Mouse (Mus musculus): ENCODE results near the gene Nebl. TPM values are rescaled to one million over a fixed set of nuclear protein-coding genes. Genes with fewer than 3 reads are reported as not detected.

The Nebl gene
- polyA plus RNA-seq, 1 experiment from 2014 or later = 42.5 TPM

GRCm38 (mm10) chr2:17549895-17550558 is 181.2 kb downstream of the Nebl start:
- DNase-seq = no peak
- no peak for ATAC-seq (ENCODE audit: insufficient read depth)
- 37% methylated on average over 4 of the region's 4 CpGs for WGBS

DNA sequence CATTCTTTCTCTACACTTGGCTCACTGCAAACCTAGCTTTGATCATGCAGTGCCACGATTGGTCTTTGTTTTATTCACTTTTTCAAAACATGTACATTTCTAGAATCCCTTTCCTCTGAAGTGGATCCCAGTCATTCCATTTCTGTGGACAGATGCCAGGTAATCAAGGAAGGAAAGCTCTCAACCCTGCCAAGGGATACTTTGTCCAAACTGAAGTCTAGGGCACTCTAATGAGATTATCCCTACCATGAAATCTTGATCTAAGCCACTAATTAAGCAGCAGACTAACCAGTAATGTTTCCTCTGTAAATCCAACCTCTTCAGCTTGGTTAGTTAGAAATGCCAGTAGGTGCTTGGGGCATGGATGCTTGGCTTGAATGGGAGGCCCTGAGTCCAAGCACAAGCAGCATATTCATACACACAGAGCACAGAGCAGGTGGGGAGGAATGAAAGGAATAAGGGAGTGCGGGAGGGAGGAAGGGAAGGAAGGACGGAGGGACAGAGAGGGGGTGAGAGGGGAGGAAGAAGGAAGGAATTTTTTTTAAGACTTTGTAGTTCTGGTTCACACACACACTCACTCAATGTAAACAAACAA is 184.8 kb downstream of the Nebl start:
- H3K4me1 ChIP-seq (ENCODE audit: insufficient read depth) = no peaks in the 10 kb centered on the region
- H3K4me2 ChIP-seq = no peak overlapping the region
- DNase-seq (peak; percentile 27), ATAC-seq (ENCODE audit: insufficient read depth) (no peak)
- H3K27me3 ChIP-seq (ENCODE audit: insufficient read depth, low read length) = no peaks in the 10 kb centered on the region
- no peak overlapping the region for H3K9ac ChIP-seq
- no peaks in the 10 kb centered on the region for H3K9me3 ChIP-seq (ENCODE audit: low read depth, low read length)
- H3K4me3 ChIP-seq (ENCODE audit: low read depth, low read length) = no peak overlapping the region
- no peak overlapping the region for H3K27ac ChIP-seq (ENCODE audit: low read depth)
- H3K36me3 ChIP-seq (ENCODE audit: insufficient read depth) = no peaks in the 10 kb centered on the region
- 63% methylated on average over 3 of the region's 3 CpGs for WGBS
- TF ChIP-seq CTCF (IDR thresholded peaks at IDR 0.05; ENCODE audit: low read depth) = no peak

More at GRCm38 (mm10) chr2:17549895-17550558, 181.2 kb downstream of the Nebl start:
- TF ChIP-seq CTCF (IDR thresholded peaks at IDR 0.05; ENCODE audit: low read depth) = no peak
- no peaks in the 10 kb centered on the region for H3K9me3 ChIP-seq (ENCODE audit: low read depth, low read length)
- no peaks in the 10 kb centered on the region for H3K4me1 ChIP-seq (ENCODE audit: insufficient read depth)
- no peak overlapping the region for H3K4me2 ChIP-seq
- H3K27me3 ChIP-seq (ENCODE audit: insufficient read depth, low read length) = no peaks in the 10 kb centered on the region
- no peak overlapping the region for H3K27ac ChIP-seq (ENCODE audit: low read depth)
- H3K9ac ChIP-seq = no peak overlapping the region
- no peak overlapping the region for H3K4me3 ChIP-seq (ENCODE audit: low read depth, low read length)
- no peaks in the 10 kb centered on the region for H3K36me3 ChIP-seq (ENCODE audit: insufficient read depth)

DNA sequence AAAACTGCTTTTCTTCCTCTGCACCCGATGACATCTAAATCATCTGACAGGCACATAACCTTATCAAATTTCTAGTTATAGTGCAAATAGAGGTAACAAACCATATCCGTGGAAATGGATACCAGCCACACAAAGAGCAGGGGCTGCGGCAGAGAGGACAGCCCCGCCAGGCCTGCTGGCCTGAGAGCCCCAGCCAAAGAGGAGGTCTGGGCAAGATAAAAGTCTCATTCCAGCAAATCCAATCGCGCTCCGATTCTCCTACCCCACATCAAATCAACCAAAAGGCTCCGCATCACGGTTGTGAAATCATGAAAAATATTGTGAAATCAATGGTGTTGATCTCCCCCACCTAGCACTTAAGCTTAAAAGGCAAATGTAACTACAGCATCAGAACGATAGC is 191.5 kb downstream of the Nebl start:
- H3K4me2 ChIP-seq = no peak overlapping the region
- ATAC-seq (ENCODE audit: insufficient read depth) (peak; percentile 54), DNase-seq (peak; percentile 71)
- no peak overlapping the region; the same call in 1 of the 2 replicates for H3K27ac ChIP-seq (ENCODE audit: low read depth)
- no peaks in the 10 kb centered on the region for H3K9me3 ChIP-seq (ENCODE audit: low read depth, low read length)
- H3K4me1 ChIP-seq (ENCODE audit: insufficient read depth) = no peaks in the 10 kb centered on the region; the same call in 1 of the 2 replicates
- TF ChIP-seq CTCF (IDR thresholded peaks at IDR 0.05; ENCODE audit: low read depth) = no peak
- H3K9ac ChIP-seq = no peak overlapping the region
- H3K27me3 ChIP-seq (ENCODE audit: insufficient read depth, low read length) = no peaks in the 10 kb centered on the region
- H3K4me3 ChIP-seq (ENCODE audit: low read depth, low read length) = no peak overlapping the region
- WGBS = 39% methylated on average over 10 of the region's 10 CpGs
- H3K36me3 ChIP-seq (ENCODE audit: insufficient read depth) = no peaks in the 10 kb centered on the region

- 89% methylated on average over 4 of the region's 4 CpGs for WGBS
- Histone ChIP-seq H3K9ac (no peak overlapping the region), H3K9me3 (ENCODE audit: low read depth, low read length) (no peaks in the 10 kb centered on the region), H3K4me2 (no peak overlapping the region), H3K27ac (ENCODE audit: low read depth) (no peak overlapping the region), H3K27me3 (ENCODE audit: insufficient read depth, low read length) (no peaks in the 10 kb centered on the region), H3K4me3 (ENCODE audit: low read depth, low read length) (no peak overlapping the region), H3K36me3 (ENCODE audit: insufficient read depth) (no peaks in the 10 kb centered on the region), H3K4me1 (ENCODE audit: insufficient read depth) (no peaks in the 10 kb centered on the region; the same call in 1 of the 2 replicates)
- no peak for DNase-seq
- no peak for TF ChIP-seq CTCF (IDR thresholded peaks at IDR 0.05; ENCODE audit: low read depth)
- no peak; the same call in 1 of the 2 replicates for ATAC-seq (ENCODE audit: insufficient read depth)
Measured at GRCm38 (mm10) chr2:17538493-17538892, 192.8 kb downstream of the Nebl start.

GRCm38 (mm10) chr2:17531355-17532105 is 199.7 kb downstream of the Nebl start:
- Histone ChIP-seq H3K27me3 (ENCODE audit: insufficient read depth, low read length) (no peaks in the 10 kb centered on the region), H3K4me1 (ENCODE audit: insufficient read depth) (peaks cover 4% of the 10 kb centered on the region; the same call in 1 of the 2 replicates), H3K9me3 (ENCODE audit: low read depth, low read length) (no peaks in the 10 kb centered on the region), H3K4me3 (ENCODE audit: low read depth, low read length) (no peak overlapping the region), H3K4me2 (no peak overlapping the region), H3K9ac (no peak overlapping the region), H3K27ac (ENCODE audit: low read depth) (peak overlapping the region; percentile 61; the same call in 1 of the 2 replicates), H3K36me3 (ENCODE audit: insufficient read depth) (no peaks in the 10 kb centered on the region)
- TF ChIP-seq CTCF (IDR thresholded peaks at IDR 0.05; ENCODE audit: low read depth) = no peak
- 40% methylated on average over 12 of the region's 12 CpGs for WGBS
- ATAC-seq (ENCODE audit: insufficient read depth) (peak; percentile 95), DNase-seq (peak; percentile 81)

DNA sequence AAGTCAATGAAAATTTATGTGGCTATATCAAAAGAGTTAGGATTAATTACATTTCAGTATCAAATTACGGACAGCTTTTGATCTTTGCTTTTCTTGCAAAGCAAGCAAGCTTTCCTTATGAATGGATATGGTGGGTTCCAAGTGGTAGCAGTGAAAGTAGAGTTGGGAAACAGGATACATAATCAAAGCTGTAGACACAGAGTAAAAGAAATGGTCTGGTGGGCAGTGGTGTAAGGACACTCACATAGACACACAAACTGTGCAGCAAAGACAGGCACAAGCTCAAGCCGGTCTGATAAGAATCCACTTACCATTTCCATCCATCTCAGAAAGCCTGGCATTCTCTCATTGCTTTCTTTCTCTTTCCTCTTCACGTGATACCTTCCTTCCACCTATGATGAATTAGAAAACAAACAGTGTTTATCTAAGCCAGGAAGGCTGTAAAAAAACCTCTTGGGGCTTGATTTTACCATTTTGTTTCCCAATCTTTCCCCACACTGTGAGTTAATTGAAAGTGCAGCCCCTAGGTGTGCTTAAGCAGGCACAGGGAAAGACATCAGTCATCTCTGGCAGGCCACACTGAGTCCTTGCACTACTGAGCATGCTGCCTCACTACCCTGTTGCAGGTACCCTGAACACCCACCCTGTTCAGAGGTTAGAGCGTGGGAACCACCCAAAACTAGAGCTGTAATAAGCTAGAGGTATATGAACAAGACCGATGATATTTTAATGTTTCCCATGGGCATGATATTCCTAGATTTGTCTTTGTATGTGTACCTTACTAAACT is 205.3 kb downstream of the Nebl start:
- Histone ChIP-seq H3K4me1 (ENCODE audit: insufficient read depth) (no peaks in the 10 kb centered on the region), H3K4me2 (no peak overlapping the region), H3K36me3 (ENCODE audit: insufficient read depth) (no peaks in the 10 kb centered on the region), H3K4me3 (ENCODE audit: low read depth, low read length) (no peak overlapping the region), H3K27ac (ENCODE audit: low read depth) (no peak overlapping the region; the same call in 1 of the 2 replicates), H3K27me3 (ENCODE audit: insufficient read depth, low read length) (no peaks in the 10 kb centered on the region), H3K9ac (no peak overlapping the region), H3K9me3 (ENCODE audit: low read depth, low read length) (no peaks in the 10 kb centered on the region)
- TF ChIP-seq CTCF (IDR thresholded peaks at IDR 0.05; ENCODE audit: low read depth) = no peak
- WGBS = 65% methylated on average over 5 of the region's 5 CpGs
- ATAC-seq (ENCODE audit: insufficient read depth) = no peak
- no peak for DNase-seq

Measured in lung, embryonic 14.5 days (tissue).